Mouse (Mus musculus) adrenal gland, postnatal 36 days (tissue): ENCODE results near the gene Sar1b. TPM values are rescaled to one million over a fixed set of nuclear protein-coding genes. Genes with fewer than 3 reads are reported as not detected.
"Not testable (repeated sequence)": the region's sequence is repeated elsewhere in the genome, so short reads cannot be mapped to it uniquely, and the experiment has no call there.

Source experiments
- DNase-seq, 2 experiments: peaks; one replicate each; pipeline ENCODE4 v3.0.0; 2021; ENCODE audit warnings: mixed read lengths in 1 of 2
- long read RNA-seq, 2 experiments: library from polyadenylated mRNA; stranded (forward); transcript quantifications; one replicate each; pipeline ENCODE4 v2.0.0; 2021; ENCODE audit warnings: borderline sequencing depth in 2 of 2
- total RNA-seq, 2 experiments: library from RNA; stranded (reverse); gene quantifications; 2 replicates each; pipeline ENCODE4 v1.2.3; 2021

The Sar1b gene
- 100 to 1,000 TPM in 1 of 2 experiments, 10 to 100 TPM in 1; 95.5 to 112 TPM for total RNA-seq
- long read RNA-seq, experiment 1, transcript Sar1b-201 (7 exons, 1,201 nt): major isoform, 154 of 159 reads
- long read RNA-seq, experiment 1, partial matches to known transcripts: 2 of 159 reads
- long read RNA-seq, experiment 1, other reads (novel, unspliced or antisense): 3 of 159 reads
- long read RNA-seq, experiment 2, transcript Sar1b-201 (7 exons, 1,201 nt): major isoform, 37 of 39 reads
- long read RNA-seq, experiment 2, partial matches to known transcripts: 2 of 39 reads
- long read RNA-seq, experiment 2, other reads (novel, unspliced or antisense): 0 of 39 reads

- DNase-seq: peak; percentile 90 to 91
These were observed at the start of gene Sar1b, which contains the start of gene Sec24a for GRCm38 (mm10) chr11:51763213-51763907. Gene Sar1b (plus strand): TSS chr11:51763687. Gene Sec24a (minus strand): TSS chr11:51763634.

DNA sequence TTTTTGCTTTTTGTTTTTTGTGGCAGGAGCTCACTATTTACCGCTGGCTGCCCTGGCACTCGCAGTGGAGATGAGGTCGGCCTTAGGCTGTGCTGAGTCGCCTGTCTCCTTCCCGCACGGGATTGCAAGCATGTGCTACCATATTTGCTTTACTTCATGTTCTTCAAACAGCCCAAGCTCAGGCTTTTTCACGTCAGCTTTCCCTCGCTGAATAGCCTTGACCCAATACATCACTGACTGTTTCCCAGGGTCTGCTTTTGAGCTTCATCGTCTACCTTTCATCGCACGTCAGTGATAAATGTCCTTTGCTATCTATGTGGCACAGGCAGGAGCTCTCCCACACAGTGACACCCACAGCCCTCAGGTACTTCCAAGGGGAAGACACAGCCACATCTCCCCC, 42.4 kb upstream of the Sar1b start:
- no peak for DNase-seq

DNA sequence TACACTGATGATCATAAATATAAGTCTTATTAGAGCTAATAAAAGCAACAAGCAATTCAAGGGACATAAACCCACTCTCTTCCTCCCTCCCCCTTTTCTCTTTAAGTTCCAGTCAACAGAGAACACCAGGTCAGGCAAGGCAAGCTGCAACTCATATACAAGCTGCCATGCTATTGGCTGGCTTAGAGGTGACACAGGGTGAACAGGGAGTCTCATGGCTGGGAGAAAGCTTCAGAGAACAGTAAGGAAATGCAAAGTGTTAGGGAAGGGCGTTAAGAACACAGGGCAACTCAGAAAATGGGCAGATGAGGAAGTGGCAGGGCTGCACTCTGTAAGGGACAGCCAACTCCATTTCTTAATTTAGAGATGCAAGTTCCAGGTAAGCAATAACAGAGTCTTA, 30.6 kb upstream of the Sar1b start:
- DNase-seq: no peak

DNA sequence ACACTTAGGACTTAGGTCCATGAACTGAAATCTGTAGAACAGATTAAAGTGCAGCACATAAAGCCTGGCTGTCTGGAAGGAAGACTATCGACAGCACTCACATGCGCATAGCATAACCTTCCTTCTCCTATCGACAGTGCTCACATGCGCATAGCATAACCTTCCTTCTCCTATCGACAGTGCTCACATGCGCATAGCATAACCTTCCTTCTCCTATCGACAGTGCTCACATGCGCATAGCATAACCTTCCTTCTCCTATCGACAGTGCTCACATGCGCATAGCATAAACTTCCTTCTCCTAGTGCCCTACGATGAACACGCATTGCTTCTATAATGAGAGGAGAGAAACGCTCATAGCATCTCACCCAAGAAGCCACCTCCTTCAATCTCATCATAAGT, 29.3 kb upstream of the Sar1b start:
- DNase-seq: not testable (repeated sequence)

- DNase-seq: no peak
These were observed 24.7 kb upstream of the Sar1b start for GRCm38 (mm10) chr11:51738651-51739403.

GRCm38 (mm10) chr11:51740701-51741100, 22.8 kb upstream of the Sar1b start:
- no peak for DNase-seq

DNA sequence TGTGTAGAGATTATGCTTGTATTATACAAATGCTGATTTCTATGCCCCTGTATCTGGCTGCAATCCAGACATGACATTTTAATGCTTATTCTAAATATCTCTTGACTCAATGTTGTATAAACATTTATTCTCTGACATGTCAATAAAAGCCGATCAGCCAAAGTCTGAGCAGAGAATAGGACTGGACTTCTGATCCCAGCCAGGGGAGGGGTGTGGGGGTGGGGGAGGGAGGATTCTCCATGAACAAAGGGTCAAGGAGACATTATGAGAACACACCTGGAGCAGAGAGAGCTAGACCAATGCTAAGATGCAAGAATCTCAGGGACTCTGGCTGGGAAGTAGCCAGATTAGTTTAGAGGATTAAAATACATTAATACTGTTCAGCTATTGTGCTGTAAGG, 17.4 kb upstream of the Sar1b start:
- DNase-seq: no peak

DNA sequence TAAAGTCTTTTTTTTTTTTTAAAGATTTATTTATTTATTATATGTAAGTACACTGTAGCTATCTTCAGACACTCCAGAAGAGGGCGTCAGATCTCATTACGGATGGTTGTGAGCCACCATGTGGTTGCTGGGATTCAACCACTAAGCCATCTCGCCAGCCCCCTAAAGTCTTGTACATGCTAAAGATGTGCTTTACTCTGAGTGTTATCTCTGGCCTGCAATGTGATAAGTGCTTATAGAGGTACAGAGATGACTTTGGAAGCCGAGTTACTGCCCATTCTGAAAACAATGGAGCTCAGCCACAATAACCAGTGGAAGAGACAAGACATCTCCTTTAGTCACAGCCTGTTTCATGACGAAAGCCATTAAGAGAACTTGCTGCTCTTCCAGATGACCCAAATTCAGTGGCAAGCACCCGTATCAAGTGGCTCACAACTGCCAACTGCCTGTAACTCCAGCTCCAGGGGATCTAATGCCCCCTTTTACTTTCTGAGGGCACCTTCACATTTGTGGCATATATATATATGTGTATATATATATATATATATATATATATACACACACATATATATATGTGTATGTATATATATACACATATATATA, 11.8 kb upstream of the Sar1b start:
- not testable (repeated sequence) for DNase-seq

GRCm38 (mm10) chr11:51755621-51756311, 7.7 kb upstream of the Sar1b start:
- DNase-seq: peak; percentile 19 to 66

DNA sequence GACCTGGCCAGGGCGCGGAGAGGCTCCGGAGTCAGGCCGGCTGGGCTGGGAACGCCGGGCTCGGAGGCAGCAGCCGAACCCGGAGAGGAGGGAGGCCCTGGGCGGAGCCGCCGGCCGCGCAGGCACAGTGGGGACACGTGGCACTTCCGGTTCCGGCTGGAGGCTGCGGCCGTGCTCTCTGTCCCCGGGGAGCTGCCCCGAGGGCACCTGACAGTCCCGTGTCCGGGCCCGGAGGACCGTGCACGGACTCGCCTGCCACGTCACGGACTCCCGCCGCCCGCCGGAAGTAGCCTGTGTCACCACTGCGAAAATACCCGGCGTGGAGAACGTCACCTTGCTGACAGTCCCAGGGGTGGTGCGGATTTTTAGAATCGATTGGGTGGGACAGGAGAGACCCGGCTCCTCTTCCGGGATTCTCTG, 7.1 kb upstream of the Sar1b start:
- peak; percentile 96 to 98 for DNase-seq

DNA sequence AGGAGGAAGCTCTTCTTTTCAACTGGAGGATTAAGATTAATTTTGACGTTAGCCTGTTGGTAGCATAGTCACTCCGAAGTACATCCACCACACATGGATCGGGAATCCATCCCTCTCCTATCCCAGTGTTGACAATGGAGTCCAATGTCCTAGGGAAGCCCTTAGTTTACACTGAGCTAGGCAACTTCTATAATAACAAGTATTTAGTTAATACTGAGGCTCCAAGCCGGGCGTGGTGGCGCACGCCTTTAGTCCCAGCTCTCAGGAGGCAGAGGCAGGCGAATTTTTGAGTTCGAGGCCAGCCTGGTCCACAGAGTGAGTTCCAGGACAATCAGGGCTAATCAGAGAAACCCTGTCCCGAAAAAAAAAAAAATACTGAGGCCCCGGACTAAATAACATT, 6.5 kb upstream of the Sar1b start:
- no peak for DNase-seq

- DNase-seq: no peak
These were observed 5.9 kb upstream of the Sar1b start for GRCm38 (mm10) chr11:51757625-51758024.

DNA sequence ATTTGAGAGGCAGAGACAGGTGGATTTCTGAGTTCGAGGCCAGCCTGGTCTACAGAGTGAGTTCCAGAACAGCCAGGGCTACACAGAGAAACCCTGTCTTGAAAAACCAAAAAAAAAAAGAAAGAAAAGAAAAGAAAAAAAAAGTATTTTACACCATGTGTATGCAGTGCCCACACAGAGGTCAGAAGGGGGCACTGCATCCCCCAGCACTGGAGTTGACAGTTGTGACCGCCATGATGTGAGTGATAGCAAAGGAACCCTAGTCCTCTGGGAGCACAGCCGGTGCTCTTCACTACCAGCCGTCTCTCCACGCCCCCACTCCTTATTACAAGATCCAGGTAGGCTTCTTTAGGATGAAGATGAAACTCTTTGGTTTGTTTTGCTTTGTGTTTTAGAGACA, 5.3 kb upstream of the Sar1b start:
- DNase-seq: not testable (repeated sequence)

DNA sequence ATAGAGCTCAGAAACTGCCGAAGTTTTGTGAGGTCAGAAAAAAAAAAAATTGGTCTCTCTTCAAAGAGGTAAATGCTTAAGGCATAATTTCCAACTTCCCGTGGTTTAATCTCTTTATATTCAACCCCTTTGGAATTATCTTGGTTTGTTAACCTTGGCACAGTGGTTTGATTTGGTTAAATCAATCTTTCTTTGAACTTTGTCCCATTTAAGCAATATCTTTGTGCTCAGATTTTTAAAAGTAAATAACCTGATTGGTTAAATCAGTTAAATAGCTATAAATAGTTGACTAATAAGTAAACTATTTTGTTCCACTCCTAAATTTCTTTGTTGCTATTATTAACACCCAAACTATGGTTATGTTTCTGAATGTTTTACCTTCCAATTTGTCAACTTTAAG, 4.2 kb upstream of the Sar1b start:
- no peak for DNase-seq

GRCm38 (mm10) chr11:51759941-51760657, 3.4 kb upstream of the Sar1b start:
- no peak for DNase-seq

DNA sequence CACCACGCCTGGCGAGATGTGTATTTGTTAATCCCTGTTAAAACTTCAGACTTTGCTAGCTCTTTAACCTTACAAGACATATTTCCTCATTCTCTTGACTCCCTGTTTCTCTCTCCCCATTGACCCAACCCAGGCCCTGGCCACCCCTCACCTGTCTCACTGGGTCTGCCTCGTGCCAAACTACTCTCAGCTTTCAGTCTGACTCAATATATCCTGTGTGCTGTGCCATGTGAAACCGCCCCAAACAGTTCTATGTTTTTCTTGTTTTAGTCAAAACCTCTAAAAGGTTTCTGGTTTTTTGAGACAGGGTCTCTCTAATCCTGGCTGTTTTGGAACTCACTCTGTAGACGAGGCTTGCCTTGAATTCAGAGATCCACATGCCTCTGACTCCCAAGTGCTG, 2.2 kb upstream of the Sar1b start:
- no peak for DNase-seq

DNA sequence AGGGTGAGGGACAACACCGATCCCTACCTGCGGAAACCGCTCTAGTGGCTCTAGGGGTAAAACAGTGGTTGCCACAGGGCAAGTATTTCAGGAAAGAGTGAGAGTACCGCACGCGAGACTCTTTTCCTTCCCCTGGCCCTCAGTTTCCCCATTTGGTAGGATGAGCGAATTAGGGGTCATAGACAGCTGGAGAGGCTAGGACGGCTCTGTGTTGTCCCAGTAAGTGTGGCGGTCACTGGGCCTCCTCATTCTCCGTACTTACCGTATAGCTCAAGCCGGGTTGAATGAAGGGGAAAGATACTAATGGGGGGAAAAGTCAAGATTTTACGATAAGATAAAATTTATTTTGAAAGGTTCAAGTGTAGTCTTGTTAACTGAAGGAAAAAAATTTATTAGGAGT, 468 bp downstream of the Sar1b start:
- no peak for DNase-seq

- DNase-seq: no peak
These were observed 1.3 kb downstream of the Sar1b start for GRCm38 (mm10) chr11:51764816-51765215.

- no peak for DNase-seq
These were observed 4.2 kb downstream of the Sar1b start for GRCm38 (mm10) chr11:51767579-51768220.

DNA sequence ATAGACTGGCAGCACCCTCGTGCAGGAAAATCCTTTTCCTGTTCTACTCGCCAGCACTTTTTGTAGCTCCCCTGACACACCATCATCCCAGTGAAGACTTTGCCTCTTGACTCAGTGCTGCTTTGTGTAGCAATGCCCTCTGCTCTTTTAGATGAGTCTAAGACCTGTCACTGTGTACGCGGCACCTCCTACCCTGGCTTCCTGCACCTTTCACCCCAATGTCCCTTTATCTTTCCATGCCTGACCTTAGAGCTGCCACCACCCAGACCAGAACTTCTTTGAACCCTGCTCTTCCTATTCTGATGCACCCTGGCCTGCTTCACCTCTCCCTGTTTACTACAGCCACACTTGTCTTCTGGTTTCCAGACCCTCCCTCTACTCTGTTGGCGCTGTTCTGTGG, 4.8 kb downstream of the Sar1b start:
- DNase-seq: no peak

DNA sequence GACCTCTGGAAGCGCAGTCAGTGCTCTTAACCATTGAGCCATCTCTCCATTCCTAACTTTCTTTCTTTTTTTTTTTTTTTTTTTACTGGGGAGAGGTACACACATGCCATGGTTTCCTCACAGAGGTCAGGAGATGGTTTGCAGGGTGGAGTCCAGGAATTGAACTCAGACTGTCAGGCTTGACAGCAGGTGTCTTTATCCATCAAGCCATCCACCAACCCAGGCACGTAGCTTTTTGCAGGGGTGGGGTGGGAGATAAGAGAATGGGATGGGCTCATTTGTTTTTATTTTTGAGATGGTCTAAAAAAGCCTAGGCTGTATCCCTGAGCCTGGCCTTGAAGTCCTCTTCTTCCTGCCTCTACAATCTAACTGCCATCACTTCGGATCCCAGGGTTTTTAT, 12.0 kb downstream of the Sar1b start:
- no peak for DNase-seq
